Mouse (Mus musculus): Measurements from ENCODE around the gene Hamp. TPM values are rescaled to one million over a fixed set of nuclear protein-coding genes. Genes with fewer than 3 reads are reported as not detected.
"Not testable (repeated sequence)": the region's sequence is repeated elsewhere in the genome, so short reads cannot be mapped to it uniquely, and the experiment has no call there.

Gene Hamp
- polyA plus RNA-seq, 1 experiment from 2014 or later, result not detected

DNA sequence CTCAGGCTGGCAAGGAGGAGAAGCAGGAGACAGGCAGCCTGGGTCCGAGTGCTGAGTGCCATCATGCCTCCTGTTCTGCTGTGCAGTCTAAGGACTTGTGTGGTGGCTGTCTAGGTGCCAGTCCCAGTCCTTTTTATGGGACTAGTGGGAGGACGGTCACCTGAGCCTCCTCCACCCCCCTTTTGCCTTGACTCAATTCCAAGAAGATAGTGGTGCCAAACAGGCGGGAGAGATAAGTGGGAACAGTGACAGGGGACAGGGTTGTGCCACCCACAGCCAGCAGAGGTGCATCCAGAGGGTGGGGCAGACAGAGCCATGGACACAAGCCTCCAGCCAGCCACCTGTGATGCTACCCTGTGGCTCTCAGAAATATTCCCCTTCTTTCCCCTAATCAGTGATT lies 19.8 kb downstream of the Hamp start:
- H3K27ac ChIP-seq (replicated peaks), result no peak overlapping the region
- WGBS, result 73% methylated on average over 3 of the region's 3 CpGs
- no peak overlapping the region for H3K4me2 ChIP-seq (replicated peaks)
- H3K4me1 ChIP-seq, result no peaks in the 10 kb centered on the region
- no peaks in the 10 kb centered on the region for H3K27me3 ChIP-seq
- no peak for ATAC-seq (replicated peaks)
- H3K9ac ChIP-seq (replicated peaks), result no peak overlapping the region
- H3K9me3 ChIP-seq, result no peaks in the 10 kb centered on the region
- no peak overlapping the region for H3K4me3 ChIP-seq
- no peaks in the 10 kb centered on the region for H3K36me3 ChIP-seq

DNA sequence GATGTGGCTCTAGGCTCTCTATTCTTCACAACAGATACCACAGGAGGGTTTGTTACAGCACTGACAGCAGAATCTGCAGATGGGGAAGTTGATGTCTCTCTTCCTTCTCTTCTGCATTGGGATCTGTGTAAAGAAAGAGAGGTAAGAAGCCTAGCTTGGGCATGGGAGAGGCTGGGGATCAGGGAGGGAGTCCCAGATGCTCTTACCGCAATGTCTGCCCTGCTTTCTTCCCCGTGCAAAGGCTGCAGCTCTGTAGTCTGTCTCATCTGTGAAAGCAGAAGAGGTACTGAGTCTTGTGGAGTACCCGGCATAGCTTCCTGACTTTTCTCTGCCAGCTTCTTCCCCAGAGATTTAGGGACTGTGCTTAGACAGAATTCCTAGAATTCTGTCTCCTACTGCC lies 21.3 kb downstream of the Hamp start:
- not testable (repeated sequence) for H3K9me3 ChIP-seq; H3K9ac ChIP-seq (replicated peaks); ATAC-seq (replicated peaks); H3K4me1 ChIP-seq; H3K36me3 ChIP-seq; H3K4me2 ChIP-seq (replicated peaks); H3K27me3 ChIP-seq; H3K4me3 ChIP-seq; H3K27ac ChIP-seq (replicated peaks)
- WGBS, result 41% methylated on average over 3 of the region's 3 CpGs

DNA sequence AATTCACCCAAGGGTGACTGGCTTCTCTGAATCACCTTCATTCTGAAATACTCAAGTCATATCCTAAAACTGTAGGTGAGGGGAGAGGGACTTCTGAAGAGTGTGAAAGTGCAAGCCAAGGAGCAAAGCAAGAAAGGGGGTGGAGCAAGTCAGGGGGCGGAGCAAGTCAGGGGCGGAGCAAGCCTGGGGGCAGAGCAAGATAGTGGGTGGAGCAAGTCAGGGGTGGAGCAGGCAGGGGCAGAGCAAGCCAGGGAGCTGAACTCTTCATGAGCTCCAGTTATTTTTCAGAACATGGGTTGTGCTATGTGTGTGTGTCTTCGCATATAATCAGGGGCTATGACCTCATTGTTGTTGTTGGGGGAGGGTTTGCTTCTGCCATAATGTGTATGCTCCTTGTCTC lies 23.6 kb downstream of the Hamp start:
- Histone ChIP-seq H3K27me3 (no peaks in the 10 kb centered on the region), H3K4me1 (no peaks in the 10 kb centered on the region), H3K36me3 (no peaks in the 10 kb centered on the region), H3K27ac (replicated peaks) (no peak overlapping the region), H3K4me2 (replicated peaks) (no peak overlapping the region), H3K4me3 (no peak overlapping the region), H3K9ac (replicated peaks) (no peak overlapping the region), H3K9me3 (no peaks in the 10 kb centered on the region)
- WGBS, result 69% methylated on average over 3 of the region's 3 CpGs
- no peak for ATAC-seq (replicated peaks)

DNA sequence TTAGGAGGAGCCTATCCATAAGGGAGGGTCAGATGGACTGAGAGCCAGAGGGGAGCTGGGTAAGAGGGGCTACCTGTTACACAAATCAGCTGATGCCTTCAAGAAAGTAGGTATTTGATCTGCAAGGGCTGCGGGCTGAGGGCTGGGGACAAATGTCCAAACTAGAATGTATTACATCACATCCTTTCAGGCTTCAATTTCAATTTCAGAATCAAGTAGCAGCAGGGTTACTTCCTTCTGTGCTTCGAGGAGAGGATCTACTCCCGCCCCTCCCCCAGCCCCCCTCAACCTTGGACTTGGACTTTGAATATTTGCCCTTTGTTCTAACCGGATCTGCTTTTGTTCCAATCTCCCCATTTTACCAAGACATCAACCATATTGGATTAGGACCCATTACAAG lies 26.6 kb downstream of the Hamp start:
- no peak overlapping the region for H3K9ac ChIP-seq (replicated peaks)
- H3K36me3 ChIP-seq, result no peaks in the 10 kb centered on the region
- H3K4me3 ChIP-seq, result no peak overlapping the region
- no peaks in the 10 kb centered on the region for H3K4me1 ChIP-seq
- 46% methylated on average over 4 of the region's 4 CpGs for WGBS
- no peaks in the 10 kb centered on the region for H3K27me3 ChIP-seq
- ATAC-seq (replicated peaks), result no peak
- H3K4me2 ChIP-seq (replicated peaks), result no peak overlapping the region
- H3K9me3 ChIP-seq, result no peaks in the 10 kb centered on the region
- no peak overlapping the region for H3K27ac ChIP-seq (replicated peaks)

DNA sequence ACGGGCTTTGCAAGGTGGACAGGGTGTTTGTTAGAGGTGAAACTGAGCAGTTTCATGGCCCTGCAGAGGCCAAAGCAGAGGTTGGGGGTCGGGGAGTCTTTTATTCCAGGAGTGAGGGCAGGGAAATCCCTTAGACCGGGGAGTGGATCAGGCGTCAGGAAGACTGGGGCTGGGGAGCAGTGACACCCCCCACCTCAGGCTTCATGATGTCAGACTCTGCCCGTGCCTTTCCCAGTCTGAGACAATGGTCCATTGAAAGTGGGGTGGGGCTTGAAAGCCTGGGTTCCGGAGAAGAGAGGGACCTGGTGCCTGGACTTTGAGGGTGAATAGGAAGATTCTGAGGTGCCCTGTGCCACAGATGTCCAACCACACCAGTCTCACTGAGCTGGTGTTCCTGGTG lies 27.1 kb downstream of the Hamp start:
- ATAC-seq (replicated peaks), result no peak
- no peak overlapping the region for H3K27ac ChIP-seq (replicated peaks)
- WGBS, result 15% methylated on average over 6 of the region's 6 CpGs
- no peaks in the 10 kb centered on the region for H3K4me1 ChIP-seq
- no peak overlapping the region for H3K4me2 ChIP-seq (replicated peaks)
- H3K9me3 ChIP-seq, result no peaks in the 10 kb centered on the region
- H3K4me3 ChIP-seq, result no peak overlapping the region
- no peaks in the 10 kb centered on the region for H3K36me3 ChIP-seq
- no peaks in the 10 kb centered on the region for H3K27me3 ChIP-seq
- no peak overlapping the region for H3K9ac ChIP-seq (replicated peaks)

DNA sequence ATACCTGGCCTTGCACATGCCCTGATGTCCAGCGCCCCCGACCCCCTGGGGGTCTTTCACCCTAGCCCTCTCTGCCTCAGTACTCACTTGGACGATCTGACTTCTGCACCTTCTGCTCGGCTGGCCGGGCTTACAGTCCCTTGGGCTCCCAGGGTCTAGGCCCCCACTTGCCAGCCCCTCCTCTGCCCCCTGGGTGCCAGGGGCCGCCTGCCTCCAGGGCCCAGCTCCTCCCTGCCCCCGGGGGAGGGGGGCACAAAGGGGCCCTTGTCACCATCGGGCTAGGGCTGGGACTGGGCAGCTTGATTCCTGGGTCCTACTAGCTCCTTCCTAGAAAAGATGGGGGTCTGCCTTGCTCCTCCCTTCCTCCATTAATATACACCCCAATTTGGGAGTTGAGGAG lies 29.1 kb downstream of the Hamp start, which contains the start of gene Mag:
TSS of gene Mag (minus strand) at position 142 of the 400 bp plus-strand sequence.
- H3K27ac ChIP-seq (replicated peaks), result no peak within 1 kb of the TSS
- no peak within 1 kb of the TSS for H3K4me3 ChIP-seq
- no peak within 1 kb of the TSS for H3K4me2 ChIP-seq (replicated peaks)
- H3K9me3 ChIP-seq, result no peaks in the 10 kb centered on the region
- no peaks in the 10 kb centered on the region for H3K27me3 ChIP-seq
- 68% methylated on average over 8 of the region's 8 CpGs for WGBS
- H3K9ac ChIP-seq (replicated peaks), result no peak within 1 kb of the TSS
- no peaks in the 10 kb centered on the region for H3K36me3 ChIP-seq
- ATAC-seq (replicated peaks), result no peak
- no peaks in the 10 kb centered on the region for H3K4me1 ChIP-seq

DNA sequence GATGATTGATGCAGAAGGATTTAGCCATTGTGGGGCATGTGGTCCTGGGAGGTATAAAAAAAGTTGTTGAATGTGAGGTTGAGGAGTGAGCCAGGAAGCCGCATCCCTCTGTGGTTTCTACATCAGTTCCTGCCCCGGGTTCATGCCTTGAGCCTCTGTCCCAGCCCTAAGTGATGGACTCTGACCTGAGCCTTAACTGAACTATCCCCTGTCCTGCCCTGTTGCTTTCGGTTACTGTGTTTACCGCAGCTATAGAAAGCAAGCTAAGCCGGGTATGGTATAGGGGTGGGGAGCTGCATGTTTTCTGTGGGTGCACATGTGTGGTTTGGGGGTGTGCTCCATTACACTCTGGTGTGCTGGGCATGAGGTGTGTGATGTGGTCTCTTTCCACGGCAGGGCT lies 34.1 kb downstream of the Hamp start:
- Histone ChIP-seq H3K9ac (replicated peaks) (no peak overlapping the region), H3K27me3 (no peaks in the 10 kb centered on the region), H3K9me3 (no peaks in the 10 kb centered on the region), H3K4me3 (no peak overlapping the region), H3K27ac (replicated peaks) (no peak overlapping the region), H3K4me2 (replicated peaks) (no peak overlapping the region), H3K36me3 (no peaks in the 10 kb centered on the region), H3K4me1 (peaks cover 10% of the 10 kb centered on the region; the same call in 1 of the 2 replicates)
- WGBS, result 83% methylated on average over 6 of the region's 6 CpGs
- ATAC-seq (replicated peaks), result no peak

DNA sequence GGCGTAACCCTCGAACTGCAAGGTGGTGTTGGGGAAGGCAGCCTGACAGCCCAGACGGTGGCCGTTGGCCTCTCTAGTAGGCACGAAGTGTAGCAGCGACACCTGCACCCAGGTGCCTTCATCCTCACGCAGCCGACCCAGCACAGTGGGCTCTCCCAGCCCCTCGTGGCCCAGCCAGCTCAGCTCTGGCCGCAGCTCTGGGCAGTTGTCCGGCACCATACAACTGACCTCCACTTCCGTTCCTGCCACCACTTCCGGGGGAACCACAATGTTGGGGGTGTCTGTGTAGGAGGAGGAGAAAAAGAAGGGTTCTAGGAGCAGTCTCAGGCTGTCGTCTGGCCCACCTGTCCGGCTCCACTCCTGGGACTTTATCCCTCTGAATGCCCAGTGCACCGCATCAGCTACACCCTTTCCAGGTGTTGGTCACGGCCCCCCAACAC lies 34.8 kb downstream of the Hamp start:
- no peaks in the 10 kb centered on the region for H3K36me3 ChIP-seq
- 22% methylated on average over 15 of the region's 17 CpGs for WGBS
- H3K27me3 ChIP-seq, result no peaks in the 10 kb centered on the region
- ATAC-seq (replicated peaks), result no peak
- peak overlapping the region; percentile 27 for H3K4me3 ChIP-seq
- no peaks in the 10 kb centered on the region for H3K9me3 ChIP-seq
- H3K27ac ChIP-seq (replicated peaks), result no peak overlapping the region
- H3K4me2 ChIP-seq (replicated peaks), result peak overlapping the region; percentile 49
- no peak overlapping the region for H3K9ac ChIP-seq (replicated peaks)
- peaks cover 10% of the 10 kb centered on the region; the same call in 1 of the 2 replicates for H3K4me1 ChIP-seq

DNA sequence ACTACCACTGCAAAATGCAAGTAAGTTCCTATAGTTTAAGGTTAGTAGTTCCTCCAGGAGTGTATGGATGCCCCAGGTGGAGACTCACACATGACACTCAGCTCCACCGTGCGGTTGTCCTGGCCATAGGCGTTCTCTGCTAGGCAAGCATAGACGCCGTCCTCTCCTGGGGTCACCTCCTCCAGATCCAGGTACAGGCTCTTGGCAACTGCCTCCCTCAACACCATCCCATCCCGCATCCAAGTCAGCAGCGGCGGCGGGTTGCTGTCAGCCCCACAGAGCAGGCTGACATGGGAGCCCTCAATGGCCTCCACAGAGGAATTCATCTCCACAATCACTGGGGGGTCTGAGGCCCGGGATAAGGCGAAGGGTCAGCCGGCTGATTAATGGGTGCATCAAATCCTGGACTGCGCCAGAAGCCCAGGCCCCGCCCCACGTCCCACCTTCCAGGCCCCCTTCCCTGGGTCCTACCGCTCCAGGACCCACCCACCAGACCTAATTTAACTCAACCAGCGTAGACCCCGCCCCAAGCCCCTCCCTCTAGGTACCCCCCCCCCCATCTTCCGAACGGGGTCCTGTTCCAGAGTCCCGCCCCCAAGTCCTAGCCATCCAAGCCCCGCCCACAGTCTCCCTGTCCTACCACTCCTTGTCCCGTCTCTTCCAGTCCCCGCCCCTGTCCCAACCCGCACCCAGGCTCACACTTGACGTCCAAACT lies 35.4 kb downstream of the Hamp start:
- H3K27me3 ChIP-seq, result no peaks in the 10 kb centered on the region
- no peaks in the 10 kb centered on the region for H3K9me3 ChIP-seq
- ATAC-seq (replicated peaks), result peak; percentile 58
- H3K27ac ChIP-seq (replicated peaks), result no peak overlapping the region
- peak overlapping the region; percentile 27 for H3K4me3 ChIP-seq
- 0 out of 2 replicates have a peak overlapping the region, but pooled peaks have one; percentile 26 for H3K9ac ChIP-seq (replicated peaks)
- peaks cover 10% of the 10 kb centered on the region; the same call in 1 of the 2 replicates for H3K4me1 ChIP-seq
- peak overlapping the region; percentile 49 for H3K4me2 ChIP-seq (replicated peaks)
- WGBS, result 4% methylated on average over 25 of the region's 26 CpGs
- no peaks in the 10 kb centered on the region for H3K36me3 ChIP-seq

DNA sequence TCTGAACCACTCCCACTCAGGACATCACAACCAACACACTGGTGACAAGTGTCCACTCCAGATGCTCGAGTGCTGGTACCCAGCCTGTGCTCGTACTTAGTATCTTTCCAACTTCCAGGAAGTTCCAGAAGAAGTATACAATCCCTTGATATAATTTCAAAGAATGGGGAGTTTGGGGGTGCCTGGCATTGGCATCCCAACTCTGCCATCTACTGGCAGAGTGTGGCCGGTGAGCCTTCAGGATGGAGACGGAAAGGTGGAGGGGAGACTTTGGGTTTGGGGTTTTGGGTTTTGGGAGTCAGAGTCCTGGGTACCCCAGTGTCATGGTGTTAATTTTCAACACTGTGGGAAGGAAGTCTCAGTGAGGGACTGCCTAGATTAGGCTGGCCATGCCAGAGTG lies 39.8 kb downstream of the Hamp start:
- Histone ChIP-seq H3K9ac (replicated peaks) (no peak overlapping the region), H3K36me3 (no peaks in the 10 kb centered on the region), H3K4me3 (no peak overlapping the region), H3K27me3 (no peaks in the 10 kb centered on the region), H3K9me3 (no peaks in the 10 kb centered on the region), H3K27ac (replicated peaks) (no peak overlapping the region), H3K4me1 (peaks cover 10% of the 10 kb centered on the region; the same call in 1 of the 2 replicates), H3K4me2 (replicated peaks) (no peak overlapping the region)
- WGBS, result 60% methylated on average over 4 of the region's 4 CpGs
- no peak for ATAC-seq (replicated peaks)

DNA sequence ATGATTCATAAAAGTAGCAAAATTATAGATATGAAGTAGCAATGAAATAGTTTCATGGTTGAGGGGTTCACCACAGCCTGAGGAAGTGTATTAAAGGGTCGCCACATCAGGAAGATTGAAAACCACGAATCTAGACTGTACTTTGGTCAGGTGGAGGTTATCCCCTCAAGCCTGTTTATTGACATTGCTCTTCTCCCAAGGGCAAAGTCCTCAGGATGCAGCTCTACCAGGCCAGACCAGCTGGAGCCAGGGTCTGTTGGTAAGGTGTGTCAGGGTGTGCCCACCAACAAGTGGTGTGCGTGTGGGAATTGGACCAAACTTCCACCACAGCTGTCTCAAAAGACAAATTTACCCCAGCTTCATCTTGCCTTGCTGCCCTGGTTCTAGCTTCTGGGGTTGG lies 48.6 kb downstream of the Hamp start:
- no peak overlapping the region for H3K9ac ChIP-seq (replicated peaks)
- H3K36me3 ChIP-seq, result no peaks in the 10 kb centered on the region
- no peaks in the 10 kb centered on the region for H3K9me3 ChIP-seq
- H3K27me3 ChIP-seq, result no peaks in the 10 kb centered on the region
- no peak overlapping the region for H3K4me3 ChIP-seq
- H3K4me1 ChIP-seq, result no peaks in the 10 kb centered on the region
- H3K4me2 ChIP-seq (replicated peaks), result no peak overlapping the region
- ATAC-seq (replicated peaks), result no peak
- WGBS, result 95% methylated on average over 3 of the region's 3 CpGs
- no peak overlapping the region for H3K27ac ChIP-seq (replicated peaks)

DNA sequence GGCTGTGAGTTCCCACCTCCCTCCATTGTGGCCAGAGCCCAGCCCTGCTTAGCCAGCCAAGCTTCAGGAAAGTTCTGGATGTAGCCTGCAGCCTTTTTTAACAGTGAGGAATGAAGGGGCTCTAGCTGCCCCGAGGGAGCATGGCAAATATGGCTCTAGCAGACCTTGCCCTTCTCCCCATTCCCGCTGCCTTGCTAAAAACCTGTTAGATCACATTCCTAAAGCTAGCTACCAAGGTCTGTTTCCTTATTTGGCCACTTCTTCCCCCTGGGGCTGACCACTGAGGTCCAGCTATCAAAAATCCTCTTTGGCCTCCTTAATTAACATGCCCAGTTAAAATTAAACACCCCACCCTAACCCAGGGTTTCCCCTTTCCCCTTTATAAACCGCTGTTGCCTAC lies 51.3 kb downstream of the Hamp start:
- Histone ChIP-seq H3K4me3 (no peak overlapping the region), H3K9ac (replicated peaks) (no peak overlapping the region), H3K27ac (replicated peaks) (no peak overlapping the region), H3K27me3 (no peaks in the 10 kb centered on the region), H3K36me3 (no peaks in the 10 kb centered on the region), H3K4me2 (replicated peaks) (no peak overlapping the region), H3K4me1 (no peaks in the 10 kb centered on the region), H3K9me3 (no peaks in the 10 kb centered on the region)
- WGBS, result 77% methylated on average over 3 of the region's 3 CpGs
- ATAC-seq (replicated peaks), result no peak
